ENCODE assay signal across 15 mouse cellular contexts in genomic region chr3:70223443-70224065, GRCm38 (mm10).
DNase-seq lines count a peak whose midpoint lies in the region; ATAC-seq lines count a peak whose summit lies in the region.
"Had no signal": no experiment of that assay in that cellular context is flagged by ENCODE, and none has a peak within 500 bp of the region (broad histone marks: within the 10 kb centered on the region; RNA-seq: fewer than 3 reads in every experiment).

No protein-coding gene starts in this region.

- H3K4me3 ChIP-seq in forebrain, embryonic 13.5 days: no peak overlapping the region
- no peak overlapping the region for H3K4me3 ChIP-seq in forebrain, embryonic 11.5 days (ENCODE audit: low read depth, low read length)
- H3K4me3 ChIP-seq in forebrain, embryonic 14.5 days (ENCODE audit: low read depth, low read length): no peak overlapping the region
- H3K4me3 ChIP-seq: embryonic facial prominence, embryonic 13.5 days; limb, embryonic 15.5 days had no signal

- H3K4me2 ChIP-seq in forebrain, embryonic 13.5 days: no peak overlapping the region
- H3K4me2 ChIP-seq in forebrain, embryonic 11.5 days (ENCODE audit: low read depth, low read length, severe bottlenecking): no peak overlapping the region
- H3K4me2 ChIP-seq in forebrain, embryonic 14.5 days (ENCODE audit: low read length): no peak overlapping the region
- H3K4me2 ChIP-seq: embryonic facial prominence, embryonic 13.5 days; heart, embryonic 11.5 days; limb, embryonic 15.5 days had no signal

- no peak overlapping the region for H3K27ac ChIP-seq in forebrain, embryonic 13.5 days
- H3K27ac ChIP-seq in forebrain, embryonic 11.5 days (ENCODE audit: low read depth, low read length): no peak overlapping the region
- 0 out of 2 replicates have a peak overlapping the region, but pooled peaks have one; percentile 21 for H3K27ac ChIP-seq in forebrain, embryonic 14.5 days (ENCODE audit: low read depth, low read length)
- H3K27ac ChIP-seq: embryonic facial prominence, embryonic 13.5 days; limb, embryonic 15.5 days had no signal

- H3K9me3 ChIP-seq in forebrain, embryonic 13.5 days (replicated peaks): no peaks in the 10 kb centered on the region; the same call in 1 of the 2 replicates
- no peaks in the 10 kb centered on the region for H3K9me3 ChIP-seq in forebrain, embryonic 11.5 days (ENCODE audit: control insufficient read depth, low read length)
- no peaks in the 10 kb centered on the region for H3K9me3 ChIP-seq in forebrain, embryonic 14.5 days (replicated peaks; ENCODE audit: control insufficient read depth, low read length)
- H3K9me3 ChIP-seq: embryonic facial prominence, embryonic 13.5 days; limb, embryonic 15.5 days had no signal

- DNase-seq in forebrain, embryonic 11.5 days (ENCODE audit: low spot score): no peak
- peak; percentile 81 for DNase-seq in forebrain, embryonic 14.5 days (ENCODE audit: low spot score)
- DNase-seq in layer of hippocampus, adult 9-10 months (ENCODE audit: low spot score): peak; percentile 4
- peak; percentile 20 to 39 for DNase-seq in right cerebral cortex, adult 2 months (ENCODE audit: low spot score in 2 of 2)
- no peak for DNase-seq in cerebellum, adult 11 months
- DNase-seq: adrenal gland, postnatal 14 days; cerebellum, postnatal 36 days; kidney, adult 11 months; thymus, adult 18-20 months had no signal

- H3K4me1 ChIP-seq in forebrain, embryonic 13.5 days: peaks cover 15% of the 10 kb centered on the region
- H3K4me1 ChIP-seq in forebrain, embryonic 11.5 days (replicated peaks; ENCODE audit: control insufficient read depth, insufficient read depth, low read length): no peaks in the 10 kb centered on the region
- peaks cover 12% of the 10 kb centered on the region for H3K4me1 ChIP-seq in forebrain, embryonic 14.5 days (ENCODE audit: control insufficient read depth, insufficient read depth, low read length)
- H3K4me1 ChIP-seq: embryonic facial prominence, embryonic 13.5 days; limb, embryonic 15.5 days had no signal

- H3K27me3 ChIP-seq in forebrain, embryonic 13.5 days: no peaks in the 10 kb centered on the region
- H3K27me3 ChIP-seq in forebrain, embryonic 11.5 days (ENCODE audit: control insufficient read depth, insufficient read depth, low read length): no peaks in the 10 kb centered on the region
- no peaks in the 10 kb centered on the region for H3K27me3 ChIP-seq in forebrain, embryonic 14.5 days (replicated peaks; ENCODE audit: control insufficient read depth, insufficient read depth, low read length)
- H3K27me3 ChIP-seq: embryonic facial prominence, embryonic 13.5 days; limb, embryonic 15.5 days had no signal

- WGBS in forebrain, embryonic 13.5 days: 31% methylated on average over 3 of the region's 3 CpGs
- 65% methylated on average over 3 of the region's 3 CpGs for WGBS in forebrain, embryonic 11.5 days
- WGBS in forebrain, embryonic 14.5 days: 18% methylated on average over 3 of the region's 3 CpGs

- H3K9ac ChIP-seq in forebrain, embryonic 13.5 days: no peak overlapping the region
- no peak overlapping the region for H3K9ac ChIP-seq in forebrain, embryonic 11.5 days (ENCODE audit: low read length)
- H3K9ac ChIP-seq in forebrain, embryonic 14.5 days (ENCODE audit: low read length): no peak overlapping the region
- H3K9ac ChIP-seq: embryonic facial prominence, embryonic 13.5 days; limb, embryonic 15.5 days had no signal

- no peaks in the 10 kb centered on the region for H3K36me3 ChIP-seq in forebrain, embryonic 13.5 days (ENCODE audit: poor library complexity, severe bottlenecking)
- H3K36me3 ChIP-seq in forebrain, embryonic 11.5 days (ENCODE audit: control insufficient read depth, insufficient read depth, low read length): no peaks in the 10 kb centered on the region
- H3K36me3 ChIP-seq in forebrain, embryonic 14.5 days (ENCODE audit: control insufficient read depth, insufficient read depth, low read length): no peaks in the 10 kb centered on the region
- H3K36me3 ChIP-seq: embryonic facial prominence, embryonic 13.5 days; limb, embryonic 15.5 days had no signal

- ATAC-seq in forebrain, embryonic 13.5 days: peak; percentile 91
- ATAC-seq in forebrain, embryonic 11.5 days (replicated peaks; ENCODE audit: low FRiP score): no peak
- peak; percentile 92 for ATAC-seq in forebrain, embryonic 14.5 days
- no peak for ATAC-seq in inflammation-experienced regulatory T-cells, adult 6 months
- no peak for ATAC-seq in erythroblast, adult 5-6 weeks (replicated peaks; ENCODE audit: low FRiP score, poor library complexity, severe bottlenecking)

Comparison
In these comparisons a context has a peak if more than half of its experiments do, and no peak if none do; other contexts are left out.
1. ATAC-seq: peak in forebrain, embryonic 13.5 days (single experiment) and forebrain, embryonic 14.5 days (single experiment); none in forebrain, embryonic 11.5 days (single experiment), inflammation-experienced regulatory T-cells, adult 6 months (single experiment) and erythroblast, adult 5-6 weeks (single experiment).
2. DNase-seq: peak in forebrain, embryonic 14.5 days (single experiment), layer of hippocampus, adult 9-10 months (single experiment) and right cerebral cortex, adult 2 months (2 of 2); none in forebrain, embryonic 11.5 days (single experiment) and cerebellum, adult 11 months (single experiment).